Mouse (Mus musculus): Measurements from ENCODE around the gene Myo10.

GRCm38 (mm10) chr15:25688424-25689283, 66.3 kb downstream of the Myo10 start:
- TF ChIP-seq CTCF (IDR thresholded peaks at IDR 0.05; ENCODE audit: low read depth, low read length) (no peak), POLR2A (IDR thresholded peaks at IDR 0.05; ENCODE audit: extremely low read depth, insufficient read depth, low read length) (no peak)

All from liver, adult 2 months (tissue).